Mouse (Mus musculus): ENCODE results near the gene Hoxd3.
A peak's percentile ranks its signal among the peaks of the same experiment; 100 is the strongest.

The Hoxd3 gene

GRCm38 (mm10) chr2:74692808-74693431 is 18.8 kb upstream of the Hoxd3 start:
- no peak for DNase-seq (ENCODE audit: low spot score in 2 of 2)

GRCm38 (mm10) chr2:74693432-74693827 is 18.3 kb upstream of the Hoxd3 start:
- DNase-seq (ENCODE audit: low spot score in 2 of 2), result no peak

GRCm38 (mm10) chr2:74694066-74694465 is 17.7 kb upstream of the Hoxd3 start:
- DNase-seq (ENCODE audit: low spot score in 2 of 2), result no peak

- DNase-seq (ENCODE audit: low spot score in 2 of 2), result no peak
Observed at GRCm38 (mm10) chr2:74695383-74695782, 16.3 kb upstream of the Hoxd3 start.

- no peak for DNase-seq (ENCODE audit: low spot score in 2 of 2)
Observed at GRCm38 (mm10) chr2:74695813-74696430, 15.8 kb upstream of the Hoxd3 start.

GRCm38 (mm10) chr2:74696442-74697335 is 15.0 kb upstream of the Hoxd3 start:
- no peak for DNase-seq (ENCODE audit: low spot score in 2 of 2)

GRCm38 (mm10) chr2:74697567-74698121 is 14.1 kb upstream of the Hoxd3 start, which contains the start of gene Hoxd9:
Gene Hoxd9 (plus strand): TSS chr2:74697727.
- DNase-seq (ENCODE audit: low spot score in 2 of 2), result no peak

- DNase-seq (ENCODE audit: low spot score in 2 of 2), result no peak
Observed at GRCm38 (mm10) chr2:74698201-74699052, 13.3 kb upstream of the Hoxd3 start.

GRCm38 (mm10) chr2:74699053-74699430 is 12.7 kb upstream of the Hoxd3 start:
- DNase-seq (ENCODE audit: low spot score in 2 of 2), result no peak

- no peak for DNase-seq (ENCODE audit: low spot score in 2 of 2)
Observed at GRCm38 (mm10) chr2:74699664-74700545, 11.8 kb upstream of the Hoxd3 start.

GRCm38 (mm10) chr2:74700546-74701112 is 11.1 kb upstream of the Hoxd3 start:
- DNase-seq (ENCODE audit: low spot score in 2 of 2), result no peak

GRCm38 (mm10) chr2:74701949-74702819 is 9.5 kb upstream of the Hoxd3 start:
- DNase-seq (ENCODE audit: low spot score in 2 of 2), result peak; percentile 77 to 86

- DNase-seq (ENCODE audit: low spot score in 2 of 2), result no peak
Observed at GRCm38 (mm10) chr2:74702820-74703219, 8.9 kb upstream of the Hoxd3 start.

- no peak for DNase-seq (ENCODE audit: low spot score in 2 of 2)
Observed at GRCm38 (mm10) chr2:74703317-74703716, 8.4 kb upstream of the Hoxd3 start.

GRCm38 (mm10) chr2:74703720-74704392 is 7.9 kb upstream of the Hoxd3 start:
- DNase-seq (ENCODE audit: low spot score in 2 of 2), result no peak

- DNase-seq (ENCODE audit: low spot score in 2 of 2), result no peak
Observed at GRCm38 (mm10) chr2:74704393-74704998, 7.2 kb upstream of the Hoxd3 start, which contains the start of gene Hoxd8. Gene Hoxd8 (plus strand): TSS chr2:74704615.

- DNase-seq (ENCODE audit: low spot score in 2 of 2), result no peak
Observed at GRCm38 (mm10) chr2:74704999-74705466, 6.7 kb upstream of the Hoxd3 start.
